Mouse (Mus musculus) c-Kit-positive CD71-negative TER-119-negative erythroid progenitor cells, embryonic 14.5 days (primary cell): ENCODE measurements around the gene Tmem216.
"Not testable (repeated sequence)": the region's sequence is repeated elsewhere in the genome, so short reads cannot be mapped to it uniquely, and the experiment has no call there.

Source experiments
- DNase-seq: peaks from one replicate; pipeline ENCODE4 v3.0.0-alpha.2; 2013; ENCODE audit warnings: low read depth

Gene Tmem216

DNA sequence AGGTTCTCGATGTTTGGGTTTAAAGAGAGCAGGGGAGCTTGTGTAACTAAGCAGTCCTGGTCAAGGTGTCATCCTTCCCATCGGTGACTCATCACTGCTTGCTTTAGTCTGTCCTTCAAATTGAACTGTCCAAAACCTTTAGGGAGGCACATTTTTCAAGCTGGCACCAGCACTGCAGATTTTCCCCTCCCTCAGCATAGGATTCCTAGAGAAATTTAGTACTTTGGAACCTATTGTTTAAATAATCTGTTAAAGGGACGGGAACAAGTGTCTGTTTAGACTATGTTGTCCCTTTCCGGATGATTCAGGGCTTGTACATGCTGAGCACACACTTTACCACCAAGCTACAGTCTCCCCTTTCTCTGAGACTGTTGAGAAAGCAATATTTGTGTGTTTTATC is 9.2 kb upstream of the Tmem216 start:
- no peak for DNase-seq

DNA sequence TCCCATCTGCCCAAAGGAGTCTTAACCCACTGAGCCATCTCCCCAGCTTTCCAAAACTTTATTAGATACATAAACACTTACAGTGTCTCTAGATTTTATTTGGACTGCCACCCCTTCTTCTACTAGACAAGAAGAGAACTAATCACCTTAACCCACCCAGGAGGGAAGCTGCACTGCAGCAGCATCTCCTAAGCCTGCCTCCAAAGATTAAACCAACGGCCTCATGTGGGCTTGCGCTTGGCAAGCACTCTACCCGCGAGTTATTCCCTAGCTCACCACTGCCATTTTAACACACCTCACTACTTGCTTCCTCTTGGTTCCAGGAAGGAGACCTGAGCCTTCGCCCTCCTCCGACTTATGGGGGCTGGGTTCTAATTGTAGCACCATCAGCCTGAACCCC is 8.2 kb upstream of the Tmem216 start:
- no peak for DNase-seq

DNA sequence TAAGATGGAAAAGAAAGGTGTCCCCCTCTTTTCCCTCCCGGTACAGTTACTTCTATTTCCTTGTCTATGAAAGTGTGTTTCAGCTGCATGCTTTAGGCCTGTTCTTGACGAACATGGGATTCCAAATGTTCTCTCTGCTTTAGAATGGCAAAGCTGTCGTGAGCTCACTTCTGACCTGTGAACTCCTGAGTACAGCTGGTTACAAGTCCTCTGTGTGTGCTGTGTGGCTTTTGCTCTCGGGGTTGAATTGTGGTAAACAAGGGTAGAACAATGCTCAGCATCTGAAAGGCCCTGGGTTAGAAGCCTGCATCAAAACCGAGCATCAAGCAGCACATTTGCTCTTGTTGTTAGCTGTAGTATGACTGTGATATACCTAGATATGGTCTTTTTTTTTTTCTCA is 6.3 kb upstream of the Tmem216 start:
- DNase-seq: no peak

GRCm38 (mm10) chr19:10561558-10562314 is 5.7 kb upstream of the Tmem216 start:
- DNase-seq: no peak

GRCm38 (mm10) chr19:10560108-10560507 is 4.1 kb upstream of the Tmem216 start:
- DNase-seq: no peak

GRCm38 (mm10) chr19:10557837-10558375 is 1.9 kb upstream of the Tmem216 start:
- not testable (repeated sequence) for DNase-seq

DNA sequence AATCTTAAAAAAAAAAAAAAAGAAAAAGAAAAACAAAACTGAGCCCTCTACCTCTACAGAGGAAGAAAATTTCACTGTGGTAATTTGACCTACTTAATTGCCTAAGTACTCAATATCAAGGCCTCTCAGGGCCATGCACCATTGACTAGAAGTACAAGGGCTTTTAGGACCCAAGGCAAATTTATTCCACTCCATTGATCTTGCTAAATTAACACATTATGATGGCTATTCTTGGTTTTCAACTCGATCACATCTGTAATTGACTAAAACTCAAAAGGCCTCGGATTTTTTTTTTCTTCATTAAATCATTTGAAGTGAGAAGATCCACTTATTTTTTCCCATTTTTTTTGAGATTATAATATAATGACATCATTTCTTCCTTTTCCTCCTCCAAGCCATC is 1.4 kb upstream of the Tmem216 start:
- no peak for DNase-seq

DNA sequence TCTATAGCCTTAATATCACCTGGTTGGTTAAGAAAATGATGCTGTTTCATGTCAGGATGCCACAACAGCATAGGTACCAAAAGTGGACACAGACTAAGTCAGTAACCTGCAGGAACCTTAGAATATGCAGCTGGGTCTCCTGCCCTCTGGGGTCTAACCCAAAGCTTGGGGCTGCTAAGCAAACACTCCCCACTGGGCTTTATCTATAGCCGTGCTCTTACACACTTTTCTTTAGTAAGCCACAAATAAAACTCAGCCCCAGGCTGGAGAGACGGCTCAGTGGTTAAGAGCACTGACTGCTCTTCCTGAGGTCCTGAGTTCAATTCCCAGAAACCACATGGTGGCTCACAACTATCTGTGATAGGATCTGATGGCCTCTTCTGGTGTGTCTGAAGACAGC is 963 bp upstream of the Tmem216 start:
- DNase-seq: no peak

GRCm38 (mm10) chr19:10539454-10539853 is 16.6 kb downstream of the Tmem216 start:
- no peak for DNase-seq

DNA sequence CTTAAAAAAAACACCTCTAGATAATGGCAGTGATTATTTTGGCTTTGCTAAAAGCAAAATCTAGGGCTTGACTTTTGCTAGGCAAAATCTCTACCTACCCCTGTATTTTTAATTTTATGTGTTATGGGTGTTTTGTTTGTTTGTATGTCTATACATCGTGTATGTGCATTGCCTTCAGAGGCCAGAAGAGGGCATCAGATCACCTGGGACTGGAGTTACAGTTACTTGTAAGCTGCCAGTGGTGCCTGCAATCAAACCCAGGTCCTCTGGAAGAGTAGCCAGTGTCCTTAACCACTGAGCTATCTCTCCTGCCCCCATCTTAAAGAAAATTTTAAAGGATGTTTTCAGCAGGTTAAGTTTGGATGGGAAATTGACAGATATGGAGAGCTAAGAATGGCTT is 26.0 kb downstream of the Tmem216 start:
- DNase-seq: no peak

DNA sequence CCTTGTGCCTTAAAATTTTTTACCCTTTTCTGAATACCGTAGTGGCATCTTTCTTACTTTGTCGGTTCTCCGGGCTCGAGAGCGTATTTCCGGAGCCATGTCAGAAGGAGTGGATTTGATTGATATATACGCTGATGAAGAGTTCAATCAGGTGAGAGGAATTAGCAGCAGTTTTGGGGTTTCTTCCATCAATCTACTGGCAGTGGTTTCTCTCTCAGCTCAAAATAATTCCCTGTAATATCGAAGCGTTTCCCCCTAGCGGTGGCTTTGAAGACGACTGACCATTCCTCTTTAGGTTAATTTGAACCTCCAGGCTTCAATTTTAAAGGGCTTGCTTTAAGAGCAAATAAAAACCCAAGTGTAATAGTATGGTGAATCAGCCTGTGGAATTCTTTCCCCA is 30.1 kb downstream of the Tmem216 start, which contains the start of gene Sdhaf2:
Gene Sdhaf2 (minus strand): TSS at position 233 of the 400 bp plus-strand sequence.
- DNase-seq: peak; percentile 37

- peak; percentile 85 for DNase-seq
Measured at GRCm38 (mm10) chr19:10525106-10525901, 30.7 kb downstream of the Tmem216 start, which contains the start of gene Cpsf7. Gene Cpsf7, plus strand, starts transcription at chr19:10525266.

DNA sequence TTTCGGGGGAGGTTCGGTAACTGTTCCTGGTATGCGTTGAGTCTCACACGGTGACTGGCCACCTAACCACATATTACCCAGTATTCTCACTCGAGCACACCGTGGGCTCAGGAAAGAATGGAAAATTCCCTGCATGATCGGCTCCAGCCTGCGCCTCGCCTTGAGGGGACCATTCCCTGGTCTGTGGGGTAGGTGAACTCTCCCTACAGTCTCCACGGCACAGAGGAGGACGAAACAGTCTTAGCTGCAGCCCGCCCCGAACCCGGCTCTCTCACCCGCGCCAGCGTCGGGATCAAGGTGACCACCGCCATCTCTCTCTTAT is 31.3 kb downstream of the Tmem216 start:
- no peak for DNase-seq

DNA sequence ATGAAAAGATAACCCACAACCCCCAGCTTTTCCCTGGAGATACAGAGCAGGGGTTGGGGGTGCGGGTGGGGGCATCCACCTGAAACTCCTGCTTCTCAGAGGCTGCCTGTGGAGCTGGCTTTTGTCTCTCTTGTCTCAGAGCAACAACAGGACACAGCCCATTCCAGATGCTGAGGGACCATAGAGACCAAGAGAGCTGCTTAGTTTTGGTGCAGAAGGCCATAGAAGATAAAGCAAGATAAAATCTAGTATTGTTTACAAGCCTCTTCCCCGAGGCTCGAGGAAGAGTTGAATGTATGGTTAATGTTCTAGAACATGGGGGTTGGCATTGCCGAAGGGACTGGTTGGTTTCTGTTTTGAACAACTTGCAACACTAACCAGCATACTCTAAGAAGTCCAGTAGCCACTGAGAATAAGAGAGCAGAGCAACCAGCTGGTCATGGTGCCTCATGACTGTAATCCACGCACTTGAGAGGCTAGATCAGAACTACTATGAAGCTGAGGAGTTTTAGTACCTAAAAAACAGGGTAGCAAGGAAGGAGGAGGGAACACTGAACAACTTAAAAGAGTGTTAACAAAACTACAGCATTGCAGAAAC is 32.5 kb downstream of the Tmem216 start:
- DNase-seq: no peak

GRCm38 (mm10) chr19:10521926-10522325 is 34.1 kb downstream of the Tmem216 start:
- DNase-seq: no peak

DNA sequence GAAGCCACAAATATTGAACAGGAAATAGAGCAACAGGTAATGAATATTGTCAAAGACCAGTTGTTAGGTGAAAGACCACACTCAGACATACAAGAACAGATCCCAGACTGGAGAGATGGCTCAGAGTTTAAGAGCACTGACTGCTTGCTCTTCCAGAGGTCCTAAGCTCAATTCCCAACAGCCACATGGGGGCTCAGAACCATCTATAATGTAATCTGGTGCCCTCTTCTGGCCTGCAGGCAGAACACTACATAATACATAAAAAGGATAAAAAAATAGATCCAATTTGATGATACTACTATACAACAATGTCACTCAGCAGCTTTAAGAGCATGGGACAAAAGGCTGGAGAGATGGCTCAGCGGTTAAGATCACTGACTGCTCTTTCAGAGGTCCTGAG is 35.7 kb downstream of the Tmem216 start:
- DNase-seq: no peak

GRCm38 (mm10) chr19:10510759-10511330 is 45.2 kb downstream of the Tmem216 start:
- no peak for DNase-seq

GRCm38 (mm10) chr19:10502571-10502970 is 53.5 kb downstream of the Tmem216 start:
- no peak for DNase-seq

- no peak for DNase-seq
Measured at GRCm38 (mm10) chr19:10500581-10500980, 55.5 kb downstream of the Tmem216 start.

DNA sequence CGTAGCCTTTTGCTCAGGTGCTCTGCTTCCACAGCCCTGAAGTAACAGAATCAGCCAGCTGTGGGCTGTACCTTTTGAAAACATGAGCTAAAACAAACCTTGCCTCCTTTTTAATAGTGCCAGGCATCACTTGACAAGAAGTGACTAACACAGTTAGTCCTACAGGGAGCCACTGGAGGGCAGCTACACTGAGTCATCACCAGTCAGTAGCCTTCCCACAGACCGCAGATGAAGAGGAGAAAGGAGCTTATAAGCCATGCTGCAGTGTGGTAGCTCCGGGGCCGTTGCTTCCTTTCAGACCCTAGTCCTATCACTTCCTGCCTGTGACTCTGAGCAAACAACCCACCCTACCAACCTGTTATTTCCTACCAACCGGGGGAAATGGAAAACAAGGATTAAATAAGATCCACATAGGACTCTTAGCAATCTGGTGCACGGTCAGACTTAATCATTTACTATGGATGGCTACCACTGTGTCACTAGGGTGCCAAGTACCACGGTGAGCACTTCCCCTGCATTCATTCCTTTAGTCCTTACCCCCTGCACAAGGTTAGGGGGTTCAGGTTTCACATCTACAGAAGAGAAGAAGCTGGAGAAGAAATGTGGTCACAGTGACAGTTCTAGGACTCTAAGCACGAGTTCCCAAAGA is 58.4 kb downstream of the Tmem216 start:
- peak; percentile 34 for DNase-seq

- no peak for DNase-seq
Measured at GRCm38 (mm10) chr19:10496976-10497375, 59.1 kb downstream of the Tmem216 start.

- no peak for DNase-seq
Measured at GRCm38 (mm10) chr19:10495670-10496069, 60.4 kb downstream of the Tmem216 start.
